10 mouse cellular contexts compared by ENCODE assay signal in the genomic region with DNA sequence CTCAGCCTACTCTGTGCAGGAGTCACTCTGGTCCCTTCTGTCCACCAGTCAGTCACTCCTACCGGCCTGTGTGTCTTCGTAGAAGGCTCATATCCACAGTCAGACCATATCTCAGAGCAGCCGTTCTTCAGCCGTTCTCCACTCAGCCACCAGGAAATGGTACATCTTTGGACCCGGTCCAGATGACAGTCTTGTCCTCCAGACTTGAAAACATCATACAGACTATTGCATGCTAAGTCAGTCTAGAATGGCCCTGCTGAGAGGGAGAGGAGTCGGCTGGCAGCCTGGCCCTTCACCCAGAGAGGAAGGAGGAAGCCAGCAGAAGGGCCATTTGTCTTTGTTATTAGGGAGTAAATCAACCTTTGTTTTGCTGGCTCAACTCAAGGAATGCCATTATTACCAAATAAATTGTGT. TPM values are rescaled to one million over a fixed set of nuclear protein-coding genes. Genes with fewer than 3 reads are reported as not detected.
DNase-seq lines count a peak whose midpoint lies in the region; ATAC-seq and TF ChIP-seq lines count a peak whose summit lies in the region.
"Had no signal": no experiment of that assay in that cellular context is flagged by ENCODE, and none has a peak within 500 bp of the region (broad histone marks: within the 10 kb centered on the region; RNA-seq: fewer than 3 reads in every experiment).

No protein-coding gene starts in this region.

- no peak overlapping the region for H3K4me2 ChIP-seq in hindbrain, embryonic 11.5 days (replicated peaks; ENCODE audit: low read depth, low read length)
- H3K4me2 ChIP-seq in hindbrain, embryonic 16.5 days (ENCODE audit: low read length): peak overlapping the region; percentile 27
- H3K4me2 ChIP-seq in liver, postnatal 0 days (ENCODE audit: low read depth, low read length): no peak overlapping the region

- H3K27ac ChIP-seq in hindbrain, embryonic 10.5 days: peak overlapping the region; percentile 42; the same call in 1 of the 2 replicates
- no peak overlapping the region for H3K27ac ChIP-seq in hindbrain, embryonic 11.5 days (ENCODE audit: low read depth, low read length)
- no peak overlapping the region for H3K27ac ChIP-seq in hindbrain, embryonic 16.5 days (ENCODE audit: low read depth, low read length)
- no peak overlapping the region for H3K27ac ChIP-seq in liver, postnatal 0 days (ENCODE audit: low read depth)

- peaks cover 4% of the 10 kb centered on the region; the same call in 1 of the 2 replicates for H3K9me3 ChIP-seq in hindbrain, embryonic 10.5 days
- no peaks in the 10 kb centered on the region for H3K9me3 ChIP-seq in hindbrain, embryonic 11.5 days (ENCODE audit: control insufficient read depth, low read length)
- H3K9me3 ChIP-seq in hindbrain, embryonic 16.5 days (ENCODE audit: control insufficient read depth, low read length): no peaks in the 10 kb centered on the region
- no peaks in the 10 kb centered on the region for H3K9me3 ChIP-seq in liver, postnatal 0 days (ENCODE audit: low read length)

- H3K27me3 ChIP-seq in hindbrain, embryonic 10.5 days (ENCODE audit: insufficient read depth, poor library complexity, severe bottlenecking): peaks cover 35% of the 10 kb centered on the region
- no peaks in the 10 kb centered on the region for H3K27me3 ChIP-seq in hindbrain, embryonic 11.5 days (ENCODE audit: control insufficient read depth, insufficient read depth, low read length)
- no peaks in the 10 kb centered on the region for H3K27me3 ChIP-seq in hindbrain, embryonic 16.5 days (replicated peaks; ENCODE audit: control insufficient read depth, insufficient read depth, low read length)
- no peaks in the 10 kb centered on the region for H3K27me3 ChIP-seq in liver, postnatal 0 days (ENCODE audit: insufficient read depth, low read length)

- TF ChIP-seq CTCF in liver, postnatal 0 days (IDR thresholded peaks at IDR 0.05; ENCODE audit: low read depth): no peak

- no peak for ATAC-seq in hindbrain, embryonic 11.5 days (ENCODE audit: low FRiP score)
- ATAC-seq in hindbrain, embryonic 16.5 days: 0 out of 2 replicates have a peak, but pooled peaks have one; percentile 25
- no peak for ATAC-seq in liver, postnatal 0 days

- no peak overlapping the region for H3K9ac ChIP-seq in hindbrain, embryonic 11.5 days (ENCODE audit: low read depth, low read length)
- H3K9ac ChIP-seq in hindbrain, embryonic 16.5 days (ENCODE audit: low read depth, low read length): no peak overlapping the region
- no peak overlapping the region for H3K9ac ChIP-seq in liver, postnatal 0 days (replicated peaks)

- peaks cover 54% of the 10 kb centered on the region for H3K4me1 ChIP-seq in hindbrain, embryonic 10.5 days (replicated peaks)
- H3K4me1 ChIP-seq in hindbrain, embryonic 11.5 days (replicated peaks; ENCODE audit: control insufficient read depth, insufficient read depth, low read length): peaks cover 4% of the 10 kb centered on the region; the same call in 1 of the 2 replicates
- peaks cover 11% of the 10 kb centered on the region for H3K4me1 ChIP-seq in hindbrain, embryonic 16.5 days (ENCODE audit: control insufficient read depth, insufficient read depth, low read depth, low read length)
- H3K4me1 ChIP-seq in liver, postnatal 0 days (ENCODE audit: insufficient read depth): no peaks in the 10 kb centered on the region

- 70% methylated on average over 6 of the region's 6 CpGs for WGBS in hindbrain, embryonic 10.5 days
- WGBS in hindbrain, embryonic 11.5 days: 49% methylated on average over 6 of the region's 6 CpGs
- WGBS in hindbrain, embryonic 16.5 days: 36% methylated on average over 6 of the region's 6 CpGs
- 29% methylated on average over 6 of the region's 6 CpGs for WGBS in liver, postnatal 0 days (ENCODE audit: insufficient replicate concordance)

- DNase-seq in adrenal gland, adult (ENCODE audit: inconsistent age in 2 of 2, low spot score in 1 of 2): peak; percentile 19 to 70
- no peak for DNase-seq in adrenal gland, adult 18-20 months (ENCODE audit: low spot score in 2 of 2)
- DNase-seq in hindbrain, embryonic 10.5 days (ENCODE audit: low spot score): no peak
- no peak for DNase-seq in hindbrain, embryonic 11.5 days (ENCODE audit: low spot score)
- DNase-seq in adipocyte (ENCODE audit: low spot score): peak; percentile 69
- no peak for DNase-seq in right cerebral cortex, postnatal 4 days
- DNase-seq in liver, postnatal 0 days: no peak

- no peaks in the 10 kb centered on the region for H3K36me3 ChIP-seq in hindbrain, embryonic 10.5 days
- H3K36me3 ChIP-seq in hindbrain, embryonic 11.5 days (ENCODE audit: control insufficient read depth, insufficient read depth, low read length): no peaks in the 10 kb centered on the region
- no peaks in the 10 kb centered on the region for H3K36me3 ChIP-seq in hindbrain, embryonic 16.5 days (ENCODE audit: control insufficient read depth, insufficient read depth, low read length)
- no peaks in the 10 kb centered on the region for H3K36me3 ChIP-seq in liver, postnatal 0 days (replicated peaks; ENCODE audit: insufficient read depth, low read length)
- H3K36me3 ChIP-seq: G1E had no signal

- TF ChIP-seq EP300 in liver, postnatal 0 days (IDR thresholded peaks at IDR 0.05; ENCODE audit: low read depth): no peak

- H3K4me3 ChIP-seq in hindbrain, embryonic 10.5 days: no peak overlapping the region
- H3K4me3 ChIP-seq in hindbrain, embryonic 11.5 days (ENCODE audit: low read depth, low read length): no peak overlapping the region
- no peak overlapping the region for H3K4me3 ChIP-seq in hindbrain, embryonic 16.5 days (ENCODE audit: low read length)
- H3K4me3 ChIP-seq in liver, postnatal 0 days (ENCODE audit: low read depth, low read length): no peak overlapping the region

RNA-seq across cellular contexts. Expression of a gene that starts 54.0 kb away (rescaled TPM):
- 10 to 100 TPM; 28.7 to 34.9 TPM for total RNA-seq in adrenal gland, adult 18-20 months (2021)
- polyA plus RNA-seq in hindbrain, embryonic 10.5 days (2016; fragmentation: Nextera tagmentation; extraction: Ambion mirVana): 78.7 and 97.1 TPM in 2 replicates
- 106 and 124 TPM in 2 replicates for polyA plus RNA-seq in hindbrain, embryonic 11.5 days (2014; fragmentation: Nextera tagmentation; extraction: Ambion mirVana)
- 11.7 and 14.6 TPM in 2 replicates for polyA plus RNA-seq in hindbrain, embryonic 16.5 days (2015; fragmentation: Nextera tagmentation; extraction: Ambion mirVana)
- 3.1 and 4.0 TPM in 2 replicates for polyA plus RNA-seq in liver, postnatal 0 days (2015; fragmentation: Nextera tagmentation; extraction: Ambion mirVana)
- total RNA-seq: G1E; neutrophil, adult 5-6 weeks had no signal
- polyA plus RNA-seq: G1E had no signal

Comparison
In these comparisons a context has a peak if more than half of its experiments do, and no peak if none do; other contexts are left out.
1. DNase-seq: peak in adrenal gland, adult (2 of 2) and adipocyte (single experiment); none in adrenal gland, adult 18-20 months (0 of 2), hindbrain, embryonic 10.5 days (single experiment), hindbrain, embryonic 11.5 days (single experiment), right cerebral cortex, postnatal 4 days (single experiment) and liver, postnatal 0 days (single experiment).